Mouse (Mus musculus): ENCODE measurements around the gene Vgll4.

The Vgll4 gene

GRCm38 (mm10) chr6:114842863-114843262, 126.9 kb downstream of the Vgll4 start:
- no peak for DNase-seq (ENCODE audit: low spot score in 2 of 2)

GRCm38 (mm10) chr6:114842131-114842530, 127.7 kb downstream of the Vgll4 start:
- DNase-seq (ENCODE audit: low spot score in 2 of 2) = no peak

GRCm38 (mm10) chr6:114840012-114840411, 129.8 kb downstream of the Vgll4 start:
- no peak for DNase-seq (ENCODE audit: low spot score in 2 of 2)

- DNase-seq (ENCODE audit: low spot score in 2 of 2) = no peak
These were observed 130.9 kb downstream of the Vgll4 start for GRCm38 (mm10) chr6:114838872-114839271.

GRCm38 (mm10) chr6:114836433-114836832, 133.4 kb downstream of the Vgll4 start:
- DNase-seq (ENCODE audit: low spot score in 2 of 2) = no peak

- DNase-seq (ENCODE audit: low spot score in 2 of 2) = no peak
These were observed 134.0 kb downstream of the Vgll4 start for GRCm38 (mm10) chr6:114835752-114836151.

GRCm38 (mm10) chr6:114835344-114835743, 134.4 kb downstream of the Vgll4 start:
- no peak for DNase-seq (ENCODE audit: low spot score in 2 of 2)

GRCm38 (mm10) chr6:114833791-114834346, 135.9 kb downstream of the Vgll4 start:
- DNase-seq (ENCODE audit: low spot score in 2 of 2) = no peak

GRCm38 (mm10) chr6:114833058-114833685, 136.6 kb downstream of the Vgll4 start:
- peak in 1 of 2 experiments; percentile 19 for DNase-seq (ENCODE audit: low spot score in 2 of 2)

- DNase-seq (ENCODE audit: low spot score in 2 of 2) = no peak
These were observed 138.0 kb downstream of the Vgll4 start for GRCm38 (mm10) chr6:114831807-114832206.

- no peak for DNase-seq (ENCODE audit: low spot score in 2 of 2)
These were observed 139.9 kb downstream of the Vgll4 start for GRCm38 (mm10) chr6:114829660-114830438.

- no peak for DNase-seq (ENCODE audit: low spot score in 2 of 2)
These were observed 142.9 kb downstream of the Vgll4 start for GRCm38 (mm10) chr6:114826889-114827288.

- no peak for DNase-seq (ENCODE audit: low spot score in 2 of 2)
These were observed 148.1 kb downstream of the Vgll4 start for GRCm38 (mm10) chr6:114821646-114822045.

- no peak for DNase-seq (ENCODE audit: low spot score in 2 of 2)
These were observed 149.8 kb downstream of the Vgll4 start for GRCm38 (mm10) chr6:114819971-114820481.

GRCm38 (mm10) chr6:114818471-114818870, 151.3 kb downstream of the Vgll4 start:
- DNase-seq (ENCODE audit: low spot score in 2 of 2) = no peak

- no peak for DNase-seq (ENCODE audit: low spot score in 2 of 2)
These were observed 151.8 kb downstream of the Vgll4 start for GRCm38 (mm10) chr6:114817948-114818347.

- DNase-seq (ENCODE audit: low spot score in 2 of 2) = no peak
These were observed 154.7 kb downstream of the Vgll4 start for GRCm38 (mm10) chr6:114814882-114815650.

GRCm38 (mm10) chr6:114814199-114814881, 155.5 kb downstream of the Vgll4 start:
- no peak for DNase-seq (ENCODE audit: low spot score in 2 of 2)

- DNase-seq (ENCODE audit: low spot score in 2 of 2) = no peak
These were observed 157.0 kb downstream of the Vgll4 start for GRCm38 (mm10) chr6:114812779-114813178.

GRCm38 (mm10) chr6:114812322-114812721, 157.5 kb downstream of the Vgll4 start:
- peak in 1 of 2 experiments; percentile 37 for DNase-seq (ENCODE audit: low spot score in 2 of 2)
